Mouse (Mus musculus) left cerebral cortex, adult 2 months (tissue): ENCODE measurements at regions not wholly inside any gene's neighbourhood (a gene's known extent, or its start where the extent isn't known, plus 50 kb on each side); places are given as distances from the start of the nearest gene placed in this dataset.
A peak's percentile ranks its signal among the peaks of the same experiment; 100 is the strongest.

Source experiments
- DNase-seq, 2 experiments: peaks; one replicate each; pipeline ENCODE4 v3.0.0; 2021 to 2022; ENCODE audit warnings: low spot score in 2 of 2, mixed read lengths in 1 of 2; ENCODE audit errors: extremely low spot score in 1 of 2
- H3K27ac ChIP-seq: fragments of 200-600 bp; 2 replicates; pipeline ENCODE4 v1.8.1; 2022
- H3K4me3 ChIP-seq: fragments of 200-600 bp; 2 replicates; pipeline ENCODE4 v1.8.1; 2022
- CTCF ChIP-seq: fragments of 200-600 bp; IDR thresholded peaks from 2 replicates; pipeline ENCODE4 v1.8.1; 2022; ENCODE audit warnings: antibody characterized with exemption, mild to moderate bottlenecking, moderate library complexity
- intact Hi-C: fragments of 180-260 bp; cut with DNase I; formaldehyde crosslinking; loops from one replicate; pipeline ENCODE4 v1.15.1; 2025

GRCm38 (mm10) chr9:94295431-94295830 lies 242.4 kb downstream of the 1190002N15Rik start:
- intact Hi-C loops: no loop called here
- no peak for TF ChIP-seq CTCF
- DNase-seq: no peak

GRCm38 (mm10) chr9:94292147-94292546 lies 245.7 kb downstream of the 1190002N15Rik start:
- intact Hi-C loops: no loop called here
- H3K4me3 ChIP-seq: no peak overlapping the region
- DNase-seq: no peak
- no peak overlapping the region for H3K27ac ChIP-seq
- TF ChIP-seq CTCF: no peak

More at GRCm38 (mm10) chr9:94295431-94295830, 242.4 kb downstream of the 1190002N15Rik start:
- H3K4me3 ChIP-seq: no peak overlapping the region
- no peak overlapping the region for H3K27ac ChIP-seq

- intact Hi-C loops: no loop called here
- TF ChIP-seq CTCF: no peak
- Histone ChIP-seq H3K27ac (no peak overlapping the region), H3K4me3 (no peak overlapping the region)
- DNase-seq: no peak
Observed at GRCm38 (mm10) chr9:94289546-94289945, 248.3 kb downstream of the 1190002N15Rik start.

- no peak overlapping the region for H3K4me3 ChIP-seq
- DNase-seq: no peak
- TF ChIP-seq CTCF: no peak
- intact Hi-C loops: no loop called here
- H3K27ac ChIP-seq: no peak overlapping the region
Observed at GRCm38 (mm10) chr9:94287559-94287958, 250.3 kb downstream of the 1190002N15Rik start.

GRCm38 (mm10) chr9:94278657-94279585 lies 259.0 kb downstream of the 1190002N15Rik start:
- TF ChIP-seq CTCF: no peak
- intact Hi-C loops: loop anchor here (2.0 to 5.0 kb wide), 3 partner anchors 77 to 286 kb away; partner anchors contain the start of gene 1190002N15Rik
- no peak overlapping the region for H3K4me3 ChIP-seq
- H3K27ac ChIP-seq: peak overlapping the region; percentile 78
- peak; percentile 10 to 61 for DNase-seq

GRCm38 (mm10) chr9:94277096-94277495 lies 260.8 kb downstream of the 1190002N15Rik start:
- no peak overlapping the region for H3K4me3 ChIP-seq
- no peak for TF ChIP-seq CTCF
- intact Hi-C loops: loop anchor here (5.0 kb wide), 2 partner anchors 75 to 260 kb away; partner anchors contain the start of gene 1190002N15Rik

GRCm38 (mm10) chr9:94269213-94269612 lies 268.7 kb downstream of the 1190002N15Rik start:
- no peak overlapping the region for H3K27ac ChIP-seq
- DNase-seq: no peak
- no peak overlapping the region for H3K4me3 ChIP-seq
- intact Hi-C loops: no loop called here
- no peak for TF ChIP-seq CTCF

More at GRCm38 (mm10) chr9:94277096-94277495, 260.8 kb downstream of the 1190002N15Rik start:
- no peak overlapping the region for H3K27ac ChIP-seq
- DNase-seq: no peak

GRCm38 (mm10) chr9:94267243-94267642 lies 270.6 kb downstream of the 1190002N15Rik start:
- intact Hi-C loops: no loop called here
- no peak overlapping the region for H3K4me3 ChIP-seq
- no peak overlapping the region for H3K27ac ChIP-seq
- no peak for DNase-seq
- no peak for TF ChIP-seq CTCF

- no peak for DNase-seq
- Histone ChIP-seq H3K4me3 (no peak overlapping the region), H3K27ac (no peak overlapping the region)
- TF ChIP-seq CTCF: no peak
- intact Hi-C loops: no loop called here
Observed at GRCm38 (mm10) chr9:94239479-94240241, 298.2 kb downstream of the 1190002N15Rik start.

GRCm38 (mm10) chr9:94238565-94238964 lies 299.3 kb downstream of the 1190002N15Rik start:
- Histone ChIP-seq H3K27ac (no peak overlapping the region), H3K4me3 (no peak overlapping the region)
- no peak for TF ChIP-seq CTCF
- intact Hi-C loops: no loop called here
- no peak for DNase-seq

GRCm38 (mm10) chr9:94229537-94229936 lies 308.3 kb downstream of the 1190002N15Rik start:
- DNase-seq: no peak
- H3K4me3 ChIP-seq: no peak overlapping the region
- intact Hi-C loops: no loop called here
- TF ChIP-seq CTCF: no peak
- no peak overlapping the region for H3K27ac ChIP-seq

GRCm38 (mm10) chr9:94219116-94219515 lies 318.8 kb downstream of the 1190002N15Rik start:
- no peak overlapping the region for H3K27ac ChIP-seq
- no peak overlapping the region for H3K4me3 ChIP-seq
- intact Hi-C loops: no loop called here
- no peak for DNase-seq
- TF ChIP-seq CTCF: no peak; the same call in 1 of the 2 replicates
